15 mouse cellular contexts compared by ENCODE assay signal in genomic region chr2:157838206-157838923, GRCm38 (mm10).
DNase-seq lines count a peak whose midpoint lies in the region; ATAC-seq and TF ChIP-seq lines count a peak whose summit lies in the region.
"Had no signal": no experiment of that assay in that cellular context is flagged by ENCODE, and none has a peak within 500 bp of the region (broad histone marks: within the 10 kb centered on the region; RNA-seq: fewer than 3 reads in every experiment).

No protein-coding gene starts in this region.

- no peak for TF ChIP-seq POLR2A in lung, adult 2 months (IDR thresholded peaks at IDR 0.05; ENCODE audit: borderline replicate concordance, extremely low read depth, low read depth, low read length)

- no peak overlapping the region for H3K9ac ChIP-seq in forebrain, embryonic 13.5 days
- no peak overlapping the region for H3K9ac ChIP-seq in forebrain, postnatal 0 days
- no peak overlapping the region for H3K9ac ChIP-seq in lung, embryonic 15.5 days
- H3K9ac ChIP-seq: embryonic facial prominence, embryonic 13.5 days had no signal

- no peak overlapping the region for H3K4me2 ChIP-seq in forebrain, embryonic 13.5 days
- no peak overlapping the region for H3K4me2 ChIP-seq in forebrain, postnatal 0 days (ENCODE audit: low read depth)
- H3K4me2 ChIP-seq in lung, embryonic 15.5 days = no peak overlapping the region
- H3K4me2 ChIP-seq: embryonic facial prominence, embryonic 13.5 days had no signal

- no peaks in the 10 kb centered on the region for H3K27me3 ChIP-seq in forebrain, embryonic 13.5 days
- H3K27me3 ChIP-seq in forebrain, postnatal 0 days (ENCODE audit: insufficient read depth, low read length) = no peaks in the 10 kb centered on the region
- no peaks in the 10 kb centered on the region for H3K27me3 ChIP-seq in lung, embryonic 15.5 days
- H3K27me3 ChIP-seq: embryonic facial prominence, embryonic 13.5 days had no signal

- 0 out of 2 replicates have a peak overlapping the region, but pooled peaks have one; percentile 51 for H3K27ac ChIP-seq in forebrain, embryonic 13.5 days
- H3K27ac ChIP-seq in forebrain, postnatal 0 days (ENCODE audit: low read depth, low read length) = no peak overlapping the region
- H3K27ac ChIP-seq in lung, embryonic 15.5 days = peak overlapping the region; percentile 27
- H3K27ac ChIP-seq: embryonic facial prominence, embryonic 13.5 days; heart, adult 2 months; limb, embryonic 10.5 days had no signal

- DNase-seq in forebrain, postnatal 0 days = no peak
- DNase-seq in lung, adult 2 months = no peak
- DNase-seq in Muller cell, postnatal 12 days (ENCODE audit: inconsistent ontology term) = peak; percentile 12
- DNase-seq in layer of hippocampus, adult 9-11 months = peak; percentile 59
- DNase-seq in embryo, embryonic 10.5 days (ENCODE audit: low spot score) = no peak
- no peak for DNase-seq in urinary bladder, postnatal 10 days (ENCODE audit: low spot score)
- DNase-seq: adrenal gland, postnatal 14 days; cerebellum, adult 2 months; kidney, postnatal 14 days; thymus, adult 18-20 months had no signal

- ATAC-seq in forebrain, embryonic 13.5 days = no peak
- ATAC-seq in forebrain, postnatal 0 days = no peak; the same call in 1 of the 2 replicates
- ATAC-seq in lung, embryonic 15.5 days (ENCODE audit: borderline replicate concordance, extremely low read depth, low FRiP score, low TSS enrichment) = no peak

- peaks cover 14% of the 10 kb centered on the region; the same call in 1 of the 2 replicates for H3K4me1 ChIP-seq in forebrain, embryonic 13.5 days
- no peaks in the 10 kb centered on the region for H3K4me1 ChIP-seq in forebrain, postnatal 0 days (ENCODE audit: insufficient read depth)
- no peaks in the 10 kb centered on the region for H3K4me1 ChIP-seq in lung, embryonic 15.5 days
- H3K4me1 ChIP-seq in lung, adult 2 months (ENCODE audit: control insufficient read depth, insufficient read depth, low read length) = no peaks in the 10 kb centered on the region

- H3K36me3 ChIP-seq in forebrain, embryonic 13.5 days (ENCODE audit: poor library complexity, severe bottlenecking) = peaks cover 35% of the 10 kb centered on the region
- H3K36me3 ChIP-seq in forebrain, postnatal 0 days (ENCODE audit: insufficient read depth) = 0 out of 2 replicates have a peak, but pooled peaks cover 7% of the 10 kb centered on the region
- H3K36me3 ChIP-seq in lung, embryonic 15.5 days = no peaks in the 10 kb centered on the region

- WGBS in forebrain, embryonic 13.5 days = 91% methylated on average over 13 of the region's 13 CpGs
- WGBS in forebrain, postnatal 0 days = 85% methylated on average over 13 of the region's 13 CpGs
- WGBS in lung, embryonic 15.5 days = 84% methylated on average over 13 of the region's 13 CpGs
- WGBS in lung, adult 2 months = 83% methylated on average over 13 of the region's 13 CpGs

- no peaks in the 10 kb centered on the region for H3K9me3 ChIP-seq in forebrain, embryonic 13.5 days (replicated peaks)
- no peaks in the 10 kb centered on the region for H3K9me3 ChIP-seq in forebrain, postnatal 0 days (ENCODE audit: low read length)
- no peaks in the 10 kb centered on the region for H3K9me3 ChIP-seq in lung, embryonic 15.5 days
- H3K9me3 ChIP-seq: embryonic facial prominence, embryonic 13.5 days; limb, embryonic 10.5 days had no signal

- H3K4me3 ChIP-seq in forebrain, embryonic 13.5 days = no peak overlapping the region
- H3K4me3 ChIP-seq in forebrain, postnatal 0 days (ENCODE audit: low read depth, low read length) = no peak overlapping the region
- no peak overlapping the region for H3K4me3 ChIP-seq in lung, embryonic 15.5 days
- no peak overlapping the region for H3K4me3 ChIP-seq in lung, adult 2 months (replicated peaks; ENCODE audit: extremely low read depth, low read depth, low read length)
- H3K4me3 ChIP-seq: embryonic facial prominence, embryonic 13.5 days; heart, adult 2 months; limb, embryonic 10.5 days had no signal

- TF ChIP-seq CTCF in forebrain, postnatal 0 days (IDR thresholded peaks at IDR 0.05; ENCODE audit: low read depth) = no peak
- no peak for TF ChIP-seq CTCF in lung, adult 2 months (IDR thresholded peaks at IDR 0.05; ENCODE audit: insufficient read depth, low read length)

Comparison
In these comparisons a context has a peak if more than half of its experiments do, and no peak if none do; other contexts are left out.
1. DNase-seq: peak in Muller cell, postnatal 12 days (single experiment) and layer of hippocampus, adult 9-11 months (single experiment); none in forebrain, postnatal 0 days (single experiment), lung, adult 2 months (single experiment), embryo, embryonic 10.5 days (single experiment) and urinary bladder, postnatal 10 days (single experiment).